Mouse (Mus musculus) liver, embryonic 13.5 days (tissue): ENCODE results near the gene Plxdc2. TPM values are rescaled to one million over a fixed set of nuclear protein-coding genes. Genes with fewer than 3 reads are reported as not detected.
"Not testable (repeated sequence)": the region's sequence is repeated elsewhere in the genome, so short reads cannot be mapped to it uniquely, and the experiment has no call there.

Source experiments
- ATAC-seq: fragments of 200-750 bp; cut with Nextera tagmentation; 2 replicates; pipeline ENCODE4 v1.8.0; 2017; ENCODE audit warnings: low read depth, mild to moderate bottlenecking, moderate number of reproducible peaks, moderate library complexity
- DNase-seq: peaks from one replicate; pipeline ENCODE4 v3.0.0; 2022
- H3K27ac ChIP-seq: fragments of 300-500 bp; sonication (generic); 2 replicates; pipeline ENCODE4 v1.5.1; 2015; ENCODE audit warnings: moderate library complexity, mild to moderate bottlenecking, inconsistent platforms
- H3K27me3 ChIP-seq: fragments of 300-500 bp; sonication (generic); 2 replicates; pipeline ENCODE4 v1.6.1; 2015; ENCODE audit warnings: mild to moderate bottlenecking, inconsistent platforms
- H3K36me3 ChIP-seq: fragments of 300-500 bp; sonication (generic); 2 replicates; pipeline ENCODE4 v1.6.1; 2015; ENCODE audit warnings: mild to moderate bottlenecking, inconsistent platforms
- H3K4me1 ChIP-seq: fragments of 300-500 bp; sonication (generic); replicated peaks from 2 replicates; pipeline ENCODE4 v1.6.1; 2015; ENCODE audit warnings: inconsistent platforms
- H3K4me2 ChIP-seq: fragments of 300-500 bp; sonication (generic); 2 replicates; pipeline ENCODE4 v1.6.1; 2015; ENCODE audit warnings: inconsistent platforms, mild to moderate bottlenecking, moderate library complexity
- H3K4me3 ChIP-seq: fragments of 300-500 bp; sonication (generic); replicated peaks from 2 replicates; pipeline ENCODE4 v1.5.1; 2015; ENCODE audit warnings: mild to moderate bottlenecking, inconsistent platforms
- H3K9ac ChIP-seq: fragments of 300-500 bp; sonication (generic); 2 replicates; pipeline ENCODE4 v1.6.1; 2015; ENCODE audit warnings: mild to moderate bottlenecking, inconsistent platforms
- H3K9me3 ChIP-seq: fragments of 300-500 bp; sonication (generic); replicated peaks from 2 replicates; pipeline ENCODE4 v1.6.1; 2016; ENCODE audit warnings: inconsistent platforms
- WGBS: fragments of 180-500 bp; shearing (Covaris S2); methylation state at CpG from one replicate; pipeline ENCODE4 v1.1.7; 2015; ENCODE audit not compliant: insufficient replicate concordance; 5-methylcytosine and 5-hydroxymethylcytosine counted together
- polyA plus RNA-seq: library from polyadenylated mRNA; unstranded; fragments of >200 nt; fragmentation: Nextera tagmentation; extraction: Ambion mirVana; gene quantifications from 2 replicates; pipeline ENCODE4 v1.2.1, GENCODE M21; 2015

The Plxdc2 gene
- polyA plus RNA-seq, 1 experiment from 2014 or later, result 1.6 TPM

GRCm38 (mm10) chr2:16759766-16760165 lies 403.7 kb downstream of the Plxdc2 start:
- 68% methylated on average over 2 of the region's 2 CpGs for WGBS
- DNase-seq, result no peak
- ATAC-seq, result no peak

GRCm38 (mm10) chr2:16769149-16769548 lies 413.0 kb downstream of the Plxdc2 start:
- DNase-seq, H3K27ac ChIP-seq, H3K4me3 ChIP-seq, ATAC-seq, H3K9me3 ChIP-seq, H3K4me1 ChIP-seq, H3K9ac ChIP-seq, H3K36me3 ChIP-seq, H3K27me3 ChIP-seq, H3K4me2 ChIP-seq: not testable (repeated sequence)
- WGBS, result 95% methylated on average over 5 of the region's 7 CpGs

More at GRCm38 (mm10) chr2:16759766-16760165, 403.7 kb downstream of the Plxdc2 start:
- Histone ChIP-seq H3K4me2 (no peak overlapping the region), H3K36me3 (no peaks in the 10 kb centered on the region), H3K27me3 (no peaks in the 10 kb centered on the region), H3K4me3 (no peak overlapping the region), H3K4me1 (no peaks in the 10 kb centered on the region), H3K9ac (no peak overlapping the region), H3K9me3 (no peaks in the 10 kb centered on the region), H3K27ac (no peak overlapping the region)

GRCm38 (mm10) chr2:16773398-16774113 lies 417.5 kb downstream of the Plxdc2 start:
- Histone ChIP-seq H3K4me2 (no peak overlapping the region), H3K4me3 (no peak overlapping the region), H3K4me1 (no peaks in the 10 kb centered on the region), H3K27me3 (no peaks in the 10 kb centered on the region), H3K9me3 (no peaks in the 10 kb centered on the region), H3K27ac (no peak overlapping the region), H3K36me3 (no peaks in the 10 kb centered on the region), H3K9ac (no peak overlapping the region)
- no peak for ATAC-seq
- DNase-seq, result no peak
- 43% methylated on average over 1 of the region's 1 CpGs for WGBS

- Histone ChIP-seq H3K27me3 (no peaks in the 10 kb centered on the region), H3K36me3 (no peaks in the 10 kb centered on the region), H3K4me2 (no peak overlapping the region), H3K4me1 (no peaks in the 10 kb centered on the region), H3K9me3 (no peaks in the 10 kb centered on the region), H3K27ac (no peak overlapping the region), H3K4me3 (no peak overlapping the region), H3K9ac (no peak overlapping the region)
- no peak for ATAC-seq
- no peak for DNase-seq
- 46% methylated on average over 3 of the region's 3 CpGs for WGBS
These were observed 418.0 kb downstream of the Plxdc2 start for GRCm38 (mm10) chr2:16774114-16774433.

GRCm38 (mm10) chr2:16795283-16795682 lies 439.2 kb downstream of the Plxdc2 start:
- H3K27ac ChIP-seq, result no peak overlapping the region

More at GRCm38 (mm10) chr2:16795283-16795682, 439.2 kb downstream of the Plxdc2 start:
- Histone ChIP-seq H3K4me3 (no peak overlapping the region), H3K4me2 (no peak overlapping the region), H3K9ac (no peak overlapping the region), H3K27me3 (no peaks in the 10 kb centered on the region), H3K9me3 (no peaks in the 10 kb centered on the region), H3K36me3 (no peaks in the 10 kb centered on the region), H3K4me1 (no peaks in the 10 kb centered on the region)
- no peak for ATAC-seq
- DNase-seq, result no peak
